Mouse (Mus musculus) frontal cortex, postnatal 36 days (tissue): ENCODE data around the gene Zc3h13.

Source experiments
- DNase-seq, 2 experiments: peaks; one replicate each; pipeline ENCODE4 v3.0.0; 2022; ENCODE audit warnings: low spot score in 2 of 2

The Zc3h13 gene

DNA sequence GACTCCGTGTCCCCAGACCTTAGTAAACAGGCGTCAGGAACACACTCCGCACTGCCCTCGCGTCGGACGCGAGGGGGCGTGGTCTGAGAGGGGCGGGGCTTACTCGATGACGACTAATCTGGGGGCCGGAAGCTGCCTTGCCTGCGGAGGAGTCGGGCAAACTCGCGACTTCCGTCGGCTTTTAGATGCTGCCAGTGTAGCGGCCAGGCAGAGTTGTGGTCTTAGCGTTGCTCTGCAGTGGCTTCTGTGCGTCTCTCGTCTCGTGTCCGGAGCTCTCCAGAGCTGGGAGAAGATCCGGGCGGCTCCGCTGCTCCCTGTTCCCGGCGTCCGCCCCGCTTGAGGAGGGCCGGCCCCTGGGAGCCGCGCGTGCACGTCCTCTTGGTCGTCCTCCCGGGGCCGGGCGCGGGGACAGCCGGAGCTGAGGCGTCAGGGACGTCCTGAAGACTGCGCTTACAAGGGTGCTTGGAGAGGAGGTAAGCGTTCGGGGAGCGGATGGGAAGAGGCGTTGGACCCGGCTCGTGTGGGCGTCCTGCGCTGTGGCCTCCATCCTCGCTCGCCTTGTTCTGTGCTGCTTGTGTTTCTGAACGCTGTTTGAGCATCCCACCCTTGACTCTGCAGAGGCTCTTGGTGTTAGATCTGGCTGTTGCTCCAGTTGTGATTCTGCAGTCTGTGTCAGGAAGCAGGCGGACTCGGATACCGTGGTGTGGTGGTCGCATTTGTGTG, at the start of gene Zc3h13:
Gene Zc3h13 (plus strand): TSS at position 181 of the 723 bp plus-strand sequence.
- DNase-seq, result peak; percentile 96 to 97

DNA sequence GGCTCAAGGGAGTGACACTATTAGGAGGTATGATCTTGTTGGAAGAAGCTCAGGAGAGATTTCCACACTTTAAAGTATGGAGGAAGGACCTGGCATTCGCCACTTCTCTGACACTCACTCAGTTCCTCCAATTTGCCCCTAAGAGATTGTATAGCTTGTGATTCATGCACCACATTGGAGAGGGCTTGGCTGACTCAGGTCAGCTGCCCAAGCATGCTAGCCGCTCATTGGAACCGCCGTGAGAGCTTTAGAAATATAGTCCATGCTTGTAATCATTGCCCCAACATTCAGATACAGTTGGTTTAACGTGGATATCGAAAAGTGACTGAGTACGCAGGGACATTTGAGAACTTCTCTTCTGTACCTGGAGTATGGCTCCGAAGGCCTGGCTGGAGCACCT, 48.6 kb upstream of the Zc3h13 start:
- peak in 1 of 2 experiments; percentile 3 for DNase-seq

- peak; percentile 33 to 69 for DNase-seq
These were observed 48.1 kb upstream of the Zc3h13 start for GRCm38 (mm10) chr14:75235955-75236635.

GRCm38 (mm10) chr14:75236636-75237003, 47.6 kb upstream of the Zc3h13 start:
- no peak for DNase-seq

- no peak for DNase-seq
These were observed 47.1 kb upstream of the Zc3h13 start for GRCm38 (mm10) chr14:75237096-75237495.

DNA sequence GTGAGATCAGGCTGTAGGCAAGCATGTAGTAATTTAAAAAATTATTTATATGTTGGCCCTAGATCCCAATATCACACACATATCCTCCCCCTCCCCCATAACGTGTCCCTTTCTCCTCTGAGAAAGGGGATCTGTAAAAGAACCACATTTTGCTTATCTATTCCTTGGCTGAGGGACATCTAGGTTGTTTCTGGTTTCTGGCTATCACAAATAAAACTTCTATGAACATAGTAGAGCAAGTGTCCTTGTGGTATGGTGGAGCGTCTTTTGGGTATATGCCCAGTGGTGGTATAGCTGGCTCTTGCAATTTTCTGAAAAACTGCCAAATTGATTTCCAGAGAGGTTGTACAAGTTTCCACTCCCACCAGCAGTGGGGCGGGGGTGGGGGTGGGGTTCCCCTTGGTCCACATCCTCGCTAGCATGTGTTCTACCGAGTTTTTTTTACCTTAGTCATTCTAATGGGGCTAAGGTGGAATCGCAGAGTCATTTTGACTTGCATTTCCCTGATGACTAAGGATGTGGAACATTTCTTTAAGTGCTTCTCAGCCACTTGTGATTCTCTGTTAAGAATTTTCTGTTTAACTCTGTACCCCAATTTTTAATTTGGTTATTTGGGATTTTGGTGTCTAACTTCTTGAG, 46.0 kb upstream of the Zc3h13 start:
- no peak for DNase-seq

- DNase-seq, result no peak
These were observed 42.1 kb upstream of the Zc3h13 start, which contains the start of gene Cpb2 for GRCm38 (mm10) chr14:75242087-75242486. Cpb2 (plus strand) TSS chr14:75242287.

DNA sequence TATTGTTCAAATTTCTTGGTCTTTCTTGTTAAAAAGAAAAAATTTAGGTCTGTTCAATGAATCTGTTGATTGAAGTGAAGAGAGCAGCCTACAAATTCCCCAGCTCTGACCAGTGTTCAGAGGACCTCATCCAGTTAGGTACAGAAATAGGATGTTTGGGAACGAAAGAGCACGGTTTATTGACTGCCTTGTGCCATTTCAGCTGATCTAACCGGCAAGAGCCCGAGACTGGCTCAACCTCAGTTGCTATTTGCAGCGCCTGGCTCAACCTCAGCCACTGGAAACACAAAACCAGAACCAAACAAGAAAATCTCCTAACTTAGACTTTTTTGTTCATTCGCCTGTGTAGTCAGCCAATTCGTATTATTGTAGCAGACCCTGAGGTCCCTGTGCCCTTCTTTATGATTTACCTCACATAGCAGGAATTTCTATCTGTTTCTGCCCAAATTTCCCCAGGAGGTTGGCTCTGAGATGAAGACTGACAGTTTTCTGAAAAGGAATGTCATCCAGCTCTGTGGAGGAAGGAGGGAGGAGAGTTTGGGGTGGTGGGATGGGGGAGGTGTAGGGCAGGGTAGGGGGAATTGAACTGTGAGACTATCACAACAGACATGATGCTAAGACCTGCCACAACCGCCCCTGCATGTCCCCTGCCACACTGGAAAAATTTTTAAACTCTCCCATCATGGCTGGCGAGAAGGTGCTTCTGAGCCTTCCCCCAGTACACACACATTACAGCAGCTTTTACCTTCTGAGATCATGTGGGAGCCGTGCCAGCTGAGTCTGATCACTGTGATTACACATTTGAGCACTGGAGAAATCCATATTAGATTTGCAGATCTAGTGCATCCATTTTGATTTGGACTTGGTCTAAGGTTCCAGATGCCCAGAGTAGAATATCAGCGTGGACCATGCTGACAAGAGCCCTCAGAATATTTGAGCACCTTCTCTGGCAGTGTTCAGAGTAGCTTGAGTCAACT, 37.9 kb upstream of the Zc3h13 start:
- DNase-seq, result no peak

DNA sequence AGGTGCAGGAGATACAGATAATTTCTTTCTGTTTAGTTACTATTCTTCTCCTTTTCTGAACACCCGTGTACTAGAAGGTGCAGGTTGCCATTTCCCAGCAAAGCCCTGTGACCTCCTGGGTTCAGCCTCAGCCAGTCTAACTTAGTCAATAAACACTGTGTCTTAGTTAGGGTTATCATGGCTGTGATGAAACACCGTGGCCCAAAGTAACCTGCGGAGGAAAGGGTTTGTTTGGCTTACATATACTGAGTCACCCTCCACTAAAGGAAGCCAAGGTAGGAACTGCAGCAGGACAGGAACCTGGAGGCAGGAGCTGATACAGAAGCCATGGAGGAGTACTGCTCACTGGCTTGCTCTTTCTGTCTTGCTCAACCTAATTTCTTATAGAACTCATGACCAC, 33.7 kb upstream of the Zc3h13 start:
- no peak for DNase-seq

DNA sequence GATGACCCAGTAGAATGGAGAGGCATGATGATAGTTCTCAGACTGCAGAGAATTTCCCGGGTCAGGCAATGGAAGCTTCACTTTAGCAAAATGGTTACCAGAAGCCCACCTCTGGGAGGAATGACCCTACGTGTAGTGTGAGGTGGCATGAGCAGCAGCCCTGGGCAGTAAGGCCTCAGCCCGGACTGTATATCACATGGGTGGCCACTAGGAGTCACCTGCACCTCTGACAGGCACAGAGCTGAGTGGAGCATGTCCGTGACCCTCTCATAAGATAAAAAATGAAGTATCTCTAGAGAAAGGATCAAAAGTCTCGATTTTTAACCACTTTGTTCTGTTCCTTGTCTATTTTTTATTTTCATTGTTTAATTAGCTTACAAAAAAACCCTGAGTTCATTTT, 27.7 kb upstream of the Zc3h13 start:
- no peak for DNase-seq

DNA sequence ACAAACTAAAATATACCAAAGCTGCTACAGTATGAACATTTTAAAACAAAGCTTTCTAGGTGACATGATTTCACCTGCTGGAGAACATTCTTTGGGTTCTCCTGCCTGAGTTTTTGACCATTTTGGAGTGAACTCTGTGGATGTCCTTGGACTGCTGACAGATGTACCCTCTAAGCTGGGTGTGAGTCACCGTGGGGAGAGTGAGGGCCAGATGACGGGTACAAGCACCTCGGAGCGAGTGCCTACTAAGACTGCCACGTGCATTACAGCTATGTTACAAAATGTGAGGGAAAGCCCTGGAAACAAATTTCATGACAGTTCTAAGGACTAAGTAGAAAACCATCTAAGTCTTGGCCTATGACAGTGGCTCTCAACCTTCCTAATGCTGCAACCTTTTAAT, 14.6 kb upstream of the Zc3h13 start:
- no peak for DNase-seq

- peak; percentile 3 to 13 for DNase-seq
These were observed 4.5 kb upstream of the Zc3h13 start for GRCm38 (mm10) chr14:75279716-75280115.

DNA sequence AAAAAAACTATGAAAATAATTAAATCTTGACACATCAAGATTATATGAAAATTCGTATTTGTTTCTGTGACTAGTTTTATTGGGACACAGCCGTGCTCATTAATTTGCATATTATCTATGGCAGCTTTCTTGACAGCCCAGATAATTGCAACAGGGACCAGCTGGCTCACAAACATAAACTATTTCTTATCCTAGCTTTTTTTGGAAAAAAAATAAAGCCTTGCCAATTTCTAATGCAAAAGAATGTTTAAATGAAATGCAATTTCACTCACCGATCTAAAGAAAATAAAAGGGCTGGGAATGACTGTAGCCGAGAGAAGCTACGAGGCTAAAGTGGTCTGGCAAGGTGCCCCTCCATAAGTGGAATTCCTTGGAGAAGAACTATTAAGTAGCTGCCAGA, 3.8 kb upstream of the Zc3h13 start:
- DNase-seq, result no peak

- DNase-seq, result no peak
These were observed 472 bp upstream of the Zc3h13 start for GRCm38 (mm10) chr14:75283609-75284192.

- DNase-seq, result no peak
These were observed 16.9 kb downstream of the Zc3h13 start for GRCm38 (mm10) chr14:75301081-75301480.

DNA sequence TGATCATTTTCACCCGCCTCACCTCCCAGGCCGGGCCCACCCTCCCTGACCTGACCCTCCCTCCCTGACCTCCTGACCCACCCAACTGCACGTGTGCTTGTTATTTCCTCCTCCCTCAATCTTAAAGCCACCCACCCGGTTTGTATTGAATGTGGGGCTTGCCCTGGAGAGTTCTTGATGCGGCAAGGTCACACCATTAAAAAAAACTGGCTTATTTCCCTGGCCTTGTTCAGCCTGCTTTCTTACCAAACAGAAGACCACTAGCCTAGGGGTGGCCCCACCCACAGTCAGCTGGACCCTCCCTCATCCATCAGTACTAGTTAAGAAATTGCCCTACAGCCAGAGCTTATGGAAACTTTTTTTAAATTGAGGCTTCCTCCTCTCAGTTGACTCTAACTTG, 19.6 kb downstream of the Zc3h13 start:
- no peak for DNase-seq

DNA sequence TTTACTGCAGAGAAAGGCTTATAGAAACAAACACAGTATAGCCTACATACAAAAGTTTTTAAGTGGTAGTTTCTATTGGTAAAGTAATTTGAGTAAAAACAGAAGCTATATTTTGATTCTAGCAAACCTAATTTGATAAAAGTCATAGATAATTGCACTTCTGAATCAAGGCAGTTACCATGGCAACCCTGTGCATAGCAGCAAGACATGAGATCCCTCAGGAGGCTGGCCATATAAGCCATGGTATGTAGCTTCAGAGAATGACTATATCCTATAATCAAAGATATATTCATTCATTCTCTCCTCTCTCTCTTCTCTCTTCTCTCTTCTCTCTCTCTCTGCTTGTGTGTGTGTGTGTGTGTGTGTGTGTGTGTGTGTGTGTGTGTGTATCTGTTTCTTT, 23.7 kb downstream of the Zc3h13 start:
- DNase-seq, result no peak

- DNase-seq, result no peak
These were observed 25.3 kb downstream of the Zc3h13 start for GRCm38 (mm10) chr14:75309336-75309992.

DNA sequence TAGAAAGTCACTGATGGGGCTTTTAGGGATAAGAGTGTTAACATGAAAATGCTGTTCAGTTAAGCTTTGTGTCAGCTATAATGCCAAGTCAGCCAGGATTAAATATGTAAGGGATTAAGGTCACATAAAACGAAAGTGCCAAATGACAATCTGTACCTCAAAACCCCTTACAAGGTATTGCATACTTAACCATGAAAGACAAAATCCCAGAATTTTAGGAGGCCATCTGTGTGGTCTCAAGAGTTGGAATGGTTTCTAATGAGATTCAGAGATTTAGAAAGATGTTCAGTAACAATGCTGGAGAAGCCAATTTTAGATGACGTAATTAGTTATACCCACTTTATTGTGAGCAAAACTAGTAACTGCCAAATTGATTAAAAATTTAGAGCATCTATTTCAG, 30.3 kb downstream of the Zc3h13 start:
- DNase-seq, result no peak

GRCm38 (mm10) chr14:75318736-75319135, 34.6 kb downstream of the Zc3h13 start:
- no peak for DNase-seq

DNA sequence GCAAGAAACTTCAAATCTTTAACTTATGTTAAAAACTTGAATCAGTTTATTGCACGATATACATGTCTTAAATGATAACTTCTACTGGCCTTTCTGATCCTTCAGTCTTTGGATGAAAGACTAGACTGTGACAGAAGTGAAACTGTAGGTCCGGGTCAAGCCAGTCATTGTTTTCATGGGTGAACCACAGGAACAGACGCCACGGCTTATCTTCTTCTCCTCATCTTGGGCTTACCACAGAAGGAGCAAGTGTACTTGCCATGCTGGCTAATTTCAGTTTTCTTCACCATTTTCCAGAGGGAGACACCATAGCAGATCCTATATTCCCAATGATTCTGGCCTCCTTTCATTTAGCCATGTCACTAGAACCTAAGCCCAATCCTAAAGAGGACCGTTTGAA, 36.1 kb downstream of the Zc3h13 start:
- no peak for DNase-seq
